Mouse (Mus musculus): Measurements from ENCODE around the gene Spryd7.

Gene Spryd7

GRCm38 (mm10) chr14:61536631-61537264, 19.9 kb downstream of the Spryd7 start:
- DNase-seq (ENCODE audit: low read depth, low spot score) = no peak

- DNase-seq (ENCODE audit: low read depth, low spot score) = no peak
Measured at GRCm38 (mm10) chr14:61535811-61536210, 20.9 kb downstream of the Spryd7 start.

- DNase-seq (ENCODE audit: low read depth, low spot score) = no peak
Measured at GRCm38 (mm10) chr14:61530966-61531365, 25.7 kb downstream of the Spryd7 start.

- DNase-seq (ENCODE audit: low read depth, low spot score) = no peak
Measured at GRCm38 (mm10) chr14:61530396-61530795, 26.3 kb downstream of the Spryd7 start.

GRCm38 (mm10) chr14:61529533-61529932, 27.2 kb downstream of the Spryd7 start:
- DNase-seq (ENCODE audit: low read depth, low spot score) = no peak

- no peak for DNase-seq (ENCODE audit: low read depth, low spot score)
Measured at GRCm38 (mm10) chr14:61526006-61526405, 30.7 kb downstream of the Spryd7 start.

- no peak for DNase-seq (ENCODE audit: low read depth, low spot score)
Measured at GRCm38 (mm10) chr14:61523821-61524220, 32.9 kb downstream of the Spryd7 start.

- no peak for DNase-seq (ENCODE audit: low read depth, low spot score)
Measured at GRCm38 (mm10) chr14:61518659-61519480, 37.8 kb downstream of the Spryd7 start.

- DNase-seq (ENCODE audit: low read depth, low spot score) = no peak
Measured at GRCm38 (mm10) chr14:61516471-61517426, 39.9 kb downstream of the Spryd7 start.

GRCm38 (mm10) chr14:61511494-61511893, 45.2 kb downstream of the Spryd7 start:
- DNase-seq (ENCODE audit: low read depth, low spot score) = no peak

- peak; percentile 89 for DNase-seq (ENCODE audit: low read depth, low spot score)
Measured at GRCm38 (mm10) chr14:61497716-61498490, 58.8 kb downstream of the Spryd7 start.

- DNase-seq (ENCODE audit: low read depth, low spot score) = peak; percentile 70
Measured at GRCm38 (mm10) chr14:61493511-61494135, 63.1 kb downstream of the Spryd7 start.
